Mouse (Mus musculus): ENCODE data around the gene Tln2. TPM values are rescaled to one million over a fixed set of nuclear protein-coding genes. Genes with fewer than 3 reads are reported as not detected.

Gene Tln2
- polyA plus RNA-seq, 1 experiment from 2014 or later, result 19.3 TPM

GRCm38 (mm10) chr9:67235441-67236217 is 323.9 kb downstream of the Tln2 start:
- no peak for DNase-seq
- H3K27ac ChIP-seq (replicated peaks; ENCODE audit: low read depth, low read length), result no peak overlapping the region
- H3K4me3 ChIP-seq (replicated peaks; ENCODE audit: low read depth, low read length), result no peak overlapping the region
- ATAC-seq (ENCODE audit: low FRiP score, low TSS enrichment), result no peak
- no peak overlapping the region for H3K9ac ChIP-seq (replicated peaks; ENCODE audit: low read length)
- no peaks in the 10 kb centered on the region for H3K27me3 ChIP-seq (ENCODE audit: control insufficient read depth, insufficient read depth, low read length)
- H3K4me2 ChIP-seq (ENCODE audit: low read length), result no peak overlapping the region
- H3K36me3 ChIP-seq (ENCODE audit: control insufficient read depth, insufficient read depth, low read length), result no peaks in the 10 kb centered on the region
- 94% methylated on average over 12 of the region's 12 CpGs for WGBS
- no peaks in the 10 kb centered on the region for H3K9me3 ChIP-seq (ENCODE audit: control insufficient read depth, low read length)
- no peaks in the 10 kb centered on the region for H3K4me1 ChIP-seq (ENCODE audit: control insufficient read depth, insufficient read depth, low read length)

GRCm38 (mm10) chr9:67229033-67229432 is 330.5 kb downstream of the Tln2 start:
- Histone ChIP-seq H3K4me1 (ENCODE audit: control insufficient read depth, insufficient read depth, low read length) (no peaks in the 10 kb centered on the region), H3K4me2 (ENCODE audit: low read length) (no peak overlapping the region), H3K9me3 (ENCODE audit: control insufficient read depth, low read length) (no peaks in the 10 kb centered on the region), H3K9ac (replicated peaks; ENCODE audit: low read length) (no peak overlapping the region), H3K27me3 (ENCODE audit: control insufficient read depth, insufficient read depth, low read length) (no peaks in the 10 kb centered on the region), H3K4me3 (replicated peaks; ENCODE audit: low read depth, low read length) (no peak overlapping the region), H3K27ac (replicated peaks; ENCODE audit: low read depth, low read length) (no peak overlapping the region), H3K36me3 (ENCODE audit: control insufficient read depth, insufficient read depth, low read length) (no peaks in the 10 kb centered on the region)
- ATAC-seq (ENCODE audit: low FRiP score, low TSS enrichment), result no peak
- no peak for DNase-seq
- 81% methylated on average over 5 of the region's 5 CpGs for whole genome bisulfite sequencing

GRCm38 (mm10) chr9:67220388-67220787 is 339.1 kb downstream of the Tln2 start:
- Histone ChIP-seq H3K27me3 (ENCODE audit: control insufficient read depth, insufficient read depth, low read length) (no peaks in the 10 kb centered on the region), H3K4me1 (ENCODE audit: control insufficient read depth, insufficient read depth, low read length) (no peaks in the 10 kb centered on the region), H3K4me3 (replicated peaks; ENCODE audit: low read depth, low read length) (no peak overlapping the region), H3K9me3 (ENCODE audit: control insufficient read depth, low read length) (no peaks in the 10 kb centered on the region), H3K4me2 (ENCODE audit: low read length) (no peak overlapping the region), H3K27ac (replicated peaks; ENCODE audit: low read depth, low read length) (no peak overlapping the region), H3K9ac (replicated peaks; ENCODE audit: low read length) (no peak overlapping the region), H3K36me3 (ENCODE audit: control insufficient read depth, insufficient read depth, low read length) (no peaks in the 10 kb centered on the region)
- 67% methylated on average over 3 of the region's 3 CpGs for WGBS
- no peak for ATAC-seq (ENCODE audit: low FRiP score, low TSS enrichment)
- peak; percentile 13 for DNase-seq

GRCm38 (mm10) chr9:67218001-67218400 is 341.5 kb downstream of the Tln2 start:
- WGBS, result 49% methylated on average over 9 of the region's 9 CpGs
- no peak overlapping the region for H3K4me2 ChIP-seq (ENCODE audit: low read length)
- no peak overlapping the region for H3K27ac ChIP-seq (replicated peaks; ENCODE audit: low read depth, low read length)
- no peak overlapping the region for H3K9ac ChIP-seq (replicated peaks; ENCODE audit: low read length)
- H3K4me1 ChIP-seq (ENCODE audit: control insufficient read depth, insufficient read depth, low read length), result no peaks in the 10 kb centered on the region
- no peaks in the 10 kb centered on the region for H3K9me3 ChIP-seq (ENCODE audit: control insufficient read depth, low read length)
- no peak overlapping the region for H3K4me3 ChIP-seq (replicated peaks; ENCODE audit: low read depth, low read length)
- H3K36me3 ChIP-seq (ENCODE audit: control insufficient read depth, insufficient read depth, low read length), result no peaks in the 10 kb centered on the region
- DNase-seq, result no peak
- no peaks in the 10 kb centered on the region for H3K27me3 ChIP-seq (ENCODE audit: control insufficient read depth, insufficient read depth, low read length)
- ATAC-seq (ENCODE audit: low FRiP score, low TSS enrichment), result no peak

GRCm38 (mm10) chr9:67214191-67214985 is 345.1 kb downstream of the Tln2 start:
- 80% methylated on average over 3 of the region's 3 CpGs for WGBS
- ATAC-seq (ENCODE audit: low FRiP score, low TSS enrichment), result no peak
- Histone ChIP-seq H3K4me1 (ENCODE audit: control insufficient read depth, insufficient read depth, low read length) (no peaks in the 10 kb centered on the region), H3K4me3 (replicated peaks; ENCODE audit: low read depth, low read length) (no peak overlapping the region), H3K9ac (replicated peaks; ENCODE audit: low read length) (no peak overlapping the region), H3K36me3 (ENCODE audit: control insufficient read depth, insufficient read depth, low read length) (no peaks in the 10 kb centered on the region), H3K27me3 (ENCODE audit: control insufficient read depth, insufficient read depth, low read length) (no peaks in the 10 kb centered on the region), H3K27ac (replicated peaks; ENCODE audit: low read depth, low read length) (no peak overlapping the region), H3K4me2 (ENCODE audit: low read length) (no peak overlapping the region), H3K9me3 (ENCODE audit: control insufficient read depth, low read length) (no peaks in the 10 kb centered on the region)
- DNase-seq, result no peak

GRCm38 (mm10) chr9:67213275-67213674 is 346.2 kb downstream of the Tln2 start:
- Histone ChIP-seq H3K36me3 (ENCODE audit: control insufficient read depth, insufficient read depth, low read length) (no peaks in the 10 kb centered on the region), H3K9me3 (ENCODE audit: control insufficient read depth, low read length) (no peaks in the 10 kb centered on the region), H3K4me3 (replicated peaks; ENCODE audit: low read depth, low read length) (no peak overlapping the region), H3K27ac (replicated peaks; ENCODE audit: low read depth, low read length) (no peak overlapping the region), H3K27me3 (ENCODE audit: control insufficient read depth, insufficient read depth, low read length) (no peaks in the 10 kb centered on the region), H3K9ac (replicated peaks; ENCODE audit: low read length) (no peak overlapping the region), H3K4me2 (ENCODE audit: low read length) (no peak overlapping the region), H3K4me1 (ENCODE audit: control insufficient read depth, insufficient read depth, low read length) (no peaks in the 10 kb centered on the region)
- DNase-seq (peak; percentile 64), ATAC-seq (ENCODE audit: low FRiP score, low TSS enrichment) (no peak)
- 76% methylated on average over 6 of the region's 6 CpGs for WGBS

GRCm38 (mm10) chr9:67211220-67211619 is 348.3 kb downstream of the Tln2 start:
- Histone ChIP-seq H3K9ac (replicated peaks; ENCODE audit: low read length) (no peak overlapping the region), H3K27me3 (ENCODE audit: control insufficient read depth, insufficient read depth, low read length) (no peaks in the 10 kb centered on the region), H3K9me3 (ENCODE audit: control insufficient read depth, low read length) (no peaks in the 10 kb centered on the region), H3K36me3 (ENCODE audit: control insufficient read depth, insufficient read depth, low read length) (no peaks in the 10 kb centered on the region), H3K27ac (replicated peaks; ENCODE audit: low read depth, low read length) (no peak overlapping the region), H3K4me3 (replicated peaks; ENCODE audit: low read depth, low read length) (no peak overlapping the region), H3K4me1 (ENCODE audit: control insufficient read depth, insufficient read depth, low read length) (no peaks in the 10 kb centered on the region), H3K4me2 (ENCODE audit: low read length) (no peak overlapping the region)
- no peak for ATAC-seq (ENCODE audit: low FRiP score, low TSS enrichment)
- 98% methylated on average over 4 of the region's 4 CpGs for WGBS
- DNase-seq, result no peak

GRCm38 (mm10) chr9:67209451-67209850 is 350.1 kb downstream of the Tln2 start:
- WGBS, result 94% methylated on average over 9 of the region's 9 CpGs
- Histone ChIP-seq H3K36me3 (ENCODE audit: control insufficient read depth, insufficient read depth, low read length) (no peaks in the 10 kb centered on the region), H3K9ac (replicated peaks; ENCODE audit: low read length) (no peak overlapping the region), H3K27ac (replicated peaks; ENCODE audit: low read depth, low read length) (no peak overlapping the region), H3K4me3 (replicated peaks; ENCODE audit: low read depth, low read length) (no peak overlapping the region), H3K27me3 (ENCODE audit: control insufficient read depth, insufficient read depth, low read length) (no peaks in the 10 kb centered on the region), H3K4me1 (ENCODE audit: control insufficient read depth, insufficient read depth, low read length) (no peaks in the 10 kb centered on the region), H3K9me3 (ENCODE audit: control insufficient read depth, low read length) (no peaks in the 10 kb centered on the region), H3K4me2 (ENCODE audit: low read length) (no peak overlapping the region)
- DNase-seq, result no peak
- no peak for ATAC-seq (ENCODE audit: low FRiP score, low TSS enrichment)

GRCm38 (mm10) chr9:67208420-67208819 is 351.1 kb downstream of the Tln2 start:
- DNase-seq (no peak), ATAC-seq (ENCODE audit: low FRiP score, low TSS enrichment) (no peak)
- no peak overlapping the region for H3K4me3 ChIP-seq (replicated peaks; ENCODE audit: low read depth, low read length)
- no peaks in the 10 kb centered on the region for H3K36me3 ChIP-seq (ENCODE audit: control insufficient read depth, insufficient read depth, low read length)
- no peak overlapping the region for H3K27ac ChIP-seq (replicated peaks; ENCODE audit: low read depth, low read length)
- no peaks in the 10 kb centered on the region for H3K9me3 ChIP-seq (ENCODE audit: control insufficient read depth, low read length)
- H3K4me2 ChIP-seq (ENCODE audit: low read length), result no peak overlapping the region
- H3K9ac ChIP-seq (replicated peaks; ENCODE audit: low read length), result no peak overlapping the region
- H3K27me3 ChIP-seq (ENCODE audit: control insufficient read depth, insufficient read depth, low read length), result no peaks in the 10 kb centered on the region
- WGBS, result 16% methylated on average over 3 of the region's 3 CpGs
- no peaks in the 10 kb centered on the region for H3K4me1 ChIP-seq (ENCODE audit: control insufficient read depth, insufficient read depth, low read length)

Data from midbrain, embryonic 14.5 days (tissue).